In genomic region chr13:70582517-70582916, GRCm38 (mm10) we compare ENCODE assay signal across 10 mouse cellular contexts. TPM values are rescaled to one million over a fixed set of nuclear protein-coding genes. Genes with fewer than 3 reads are reported as not detected.
A peak's percentile ranks its signal among the peaks of the same experiment; 100 is the strongest.
DNase-seq lines count a peak whose midpoint lies in the region; ATAC-seq and TF ChIP-seq lines count a peak whose summit lies in the region.
"Had no signal": no experiment of that assay in that cellular context is flagged by ENCODE, and none has a peak within 500 bp of the region (broad histone marks: within the 10 kb centered on the region; RNA-seq: fewer than 3 reads in every experiment).

No protein-coding gene starts in this region.

- TF ChIP-seq EP300 in liver, embryonic 14.5 days (IDR thresholded peaks at IDR 0.05; ENCODE audit: low read depth): no peak

- H3K4me3 ChIP-seq in kidney, embryonic 16.5 days (ENCODE audit: low read length): no peak overlapping the region
- no peak overlapping the region for H3K4me3 ChIP-seq in liver, embryonic 14.5 days (ENCODE audit: insufficient read depth in 1 of 2, low read depth in 2 of 2, low read length in 2 of 2)
- H3K4me3 ChIP-seq: erythroblast, embryonic 14.5 days; limb, embryonic 12.5 days had no signal

- H3K27ac ChIP-seq in kidney, embryonic 16.5 days (ENCODE audit: low read length): no peak overlapping the region
- no peak overlapping the region for H3K27ac ChIP-seq in liver, embryonic 14.5 days
- H3K27ac ChIP-seq: limb, embryonic 12.5 days had no signal

- H3K9me3 ChIP-seq in kidney, embryonic 16.5 days (ENCODE audit: low read length): no peaks in the 10 kb centered on the region
- H3K9me3 ChIP-seq in liver, embryonic 14.5 days (ENCODE audit: control insufficient read depth, low read length): no peaks in the 10 kb centered on the region
- H3K9me3 ChIP-seq: limb, embryonic 12.5 days had no signal

- H3K27me3 ChIP-seq in kidney, embryonic 16.5 days (ENCODE audit: insufficient read depth, low read length): no peaks in the 10 kb centered on the region
- no peaks in the 10 kb centered on the region for H3K27me3 ChIP-seq in liver, embryonic 14.5 days (ENCODE audit: control insufficient read depth, insufficient read depth, low read length)
- H3K27me3 ChIP-seq: limb, embryonic 12.5 days had no signal

- ATAC-seq in kidney, embryonic 16.5 days (ENCODE audit: low FRiP score, low TSS enrichment): no peak
- peak; percentile 44; the same call in 1 of the 2 replicates for ATAC-seq in frontal cortex, adult (ENCODE audit: low TSS enrichment)
- no peak for ATAC-seq in liver, embryonic 14.5 days (ENCODE audit: insufficient read depth)

- H3K4me1 ChIP-seq in kidney, embryonic 16.5 days (ENCODE audit: insufficient read depth, low read length): no peaks in the 10 kb centered on the region
- H3K4me1 ChIP-seq in liver, embryonic 14.5 days (replicated peaks; ENCODE audit: control insufficient read depth in 2 of 2, insufficient read depth in 2 of 2, low read length in 1 of 2): no peaks in the 10 kb centered on the region
- H3K4me1 ChIP-seq: limb, embryonic 12.5 days had no signal

- DNase-seq in kidney, adult 18-20 months: peak; percentile 46
- DNase-seq in ES-CJ7 (ENCODE audit: low read depth, low spot score) (peak; percentile 30), ZHBTc4 (ENCODE audit: low read depth, low spot score) (peak; percentile 52)
- DNase-seq in liver, embryonic 14.5 days (ENCODE audit: low read depth in 3 of 3, low spot score in 3 of 3): no peak
- peak; percentile 32 for DNase-seq in thymus, postnatal 14 days
- no peak for DNase-seq in heart, adult 9 months (ENCODE audit: low spot score in 2 of 2)

- H3K36me3 ChIP-seq in kidney, embryonic 16.5 days (ENCODE audit: insufficient read depth, low read length): 0 out of 2 replicates have a peak, but pooled peaks cover 15% of the 10 kb centered on the region
- no peaks in the 10 kb centered on the region; the same call in 1 of the 2 replicates for H3K36me3 ChIP-seq in liver, embryonic 14.5 days (replicated peaks; ENCODE audit: control insufficient read depth, insufficient read depth, low read depth)

- H3K9ac ChIP-seq in kidney, embryonic 16.5 days (replicated peaks; ENCODE audit: low read length): no peak overlapping the region
- H3K9ac ChIP-seq in liver, embryonic 14.5 days (replicated peaks): no peak overlapping the region
- H3K9ac ChIP-seq: limb, embryonic 12.5 days had no signal

- WGBS in kidney, embryonic 16.5 days: 37% methylated on average over 2 of the region's 2 CpGs
- WGBS in liver, embryonic 14.5 days (ENCODE audit: insufficient replicate concordance): 26% methylated on average over 2 of the region's 2 CpGs

- TF ChIP-seq CTCF in liver, embryonic 14.5 days (IDR thresholded peaks at IDR 0.05; ENCODE audit: low read depth): peak; percentile 42; the same call in 1 of the 2 replicates

- H3K4me2 ChIP-seq in kidney, embryonic 16.5 days (replicated peaks; ENCODE audit: low read depth, low read length): no peak overlapping the region
- H3K4me2 ChIP-seq in liver, embryonic 14.5 days (ENCODE audit: low read depth): no peak overlapping the region
- H3K4me2 ChIP-seq: limb, embryonic 12.5 days had no signal

RNA-seq across cellular contexts. Expression of gene Ice1, which starts 54.9 kb away (rescaled TPM):
- 19.8 and 19.9 TPM in 2 replicates for polyA plus RNA-seq in kidney, embryonic 16.5 days (2015; fragmentation: Nextera tagmentation; extraction: Ambion mirVana)
- 6.9 and 9.6 TPM in 2 replicates for polyA plus RNA-seq in liver, embryonic 14.5 days (2012; rRNA removed)
- polyA plus RNA-seq in liver, embryonic 14.5 days (2014; fragmentation: Nextera tagmentation; extraction: Ambion mirVana): 5.9 and 7.7 TPM in 2 replicates

Comparison
In these comparisons a context has a peak if more than half of its experiments do, and no peak if none do; other contexts are left out.
1. DNase-seq: peak in kidney, adult 18-20 months (single experiment), ES-CJ7 (single experiment), ZHBTc4 (single experiment) and thymus, postnatal 14 days (single experiment); none in liver, embryonic 14.5 days (0 of 3) and heart, adult 9 months (0 of 2).